Mouse (Mus musculus): ENCODE results near the gene Prok1. TPM values are rescaled to one million over a fixed set of nuclear protein-coding genes. Genes with fewer than 3 reads are reported as not detected.

The Prok1 gene
- 1 to 10 TPM; 6.2 to 6.7 TPM for total RNA-seq (2021)
- long read RNA-seq, experiment 1, result 0 reads
- long read RNA-seq, experiment 2, result 0 reads

DNA sequence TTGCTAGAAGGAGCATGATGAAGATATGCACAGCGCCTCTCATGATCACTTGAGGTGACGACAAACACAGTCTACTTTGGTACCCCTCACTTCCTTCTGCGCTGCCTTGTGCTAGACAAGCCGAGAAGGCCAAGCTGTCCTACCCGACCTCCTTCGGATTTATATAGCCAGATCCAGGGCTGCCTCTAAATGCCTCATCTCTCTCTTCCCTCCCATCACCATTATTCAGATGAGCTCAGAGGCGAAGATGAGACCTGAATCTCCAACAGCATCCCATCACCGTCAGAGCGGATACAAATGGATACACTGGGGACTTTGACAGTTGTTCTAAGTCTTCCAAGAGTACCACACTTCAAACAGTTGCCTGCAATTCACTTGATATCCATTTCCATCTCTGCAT, at the start of gene Prok1:
TSS of gene Prok1 (minus strand) at position 101 of the 400 bp plus-strand sequence.
- no peak for DNase-seq

GRCm38 (mm10) chr3:107287346-107287745, 47.8 kb upstream of the Prok1 start:
- DNase-seq, result no peak

- DNase-seq, result no peak
These were observed 46.6 kb upstream of the Prok1 start for GRCm38 (mm10) chr3:107286123-107286522.

GRCm38 (mm10) chr3:107278479-107279269, 39.2 kb upstream of the Prok1 start, which contains the start of gene Lamtor5:
Gene Lamtor5 (plus strand): TSS chr3:107278858.
- DNase-seq, result peak; percentile 94

DNA sequence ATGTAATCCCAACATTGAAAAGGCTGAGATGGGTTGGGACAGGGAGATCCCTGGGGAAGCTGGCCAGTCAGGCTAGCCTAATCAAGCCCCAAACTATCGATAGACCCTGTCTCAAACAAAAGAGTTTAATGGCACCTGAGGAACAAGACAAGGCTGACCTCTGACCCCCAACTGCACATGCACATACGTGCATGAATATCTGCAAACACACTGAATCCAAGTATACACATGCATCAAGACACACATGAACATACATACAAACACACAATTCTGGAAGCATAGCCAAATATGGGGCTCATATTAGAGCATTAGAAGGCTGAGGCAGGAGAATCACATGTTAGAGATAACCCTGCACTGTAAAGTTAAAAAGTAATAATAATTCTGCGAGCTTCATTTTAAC, 37.1 kb upstream of the Prok1 start:
- DNase-seq, result no peak

DNA sequence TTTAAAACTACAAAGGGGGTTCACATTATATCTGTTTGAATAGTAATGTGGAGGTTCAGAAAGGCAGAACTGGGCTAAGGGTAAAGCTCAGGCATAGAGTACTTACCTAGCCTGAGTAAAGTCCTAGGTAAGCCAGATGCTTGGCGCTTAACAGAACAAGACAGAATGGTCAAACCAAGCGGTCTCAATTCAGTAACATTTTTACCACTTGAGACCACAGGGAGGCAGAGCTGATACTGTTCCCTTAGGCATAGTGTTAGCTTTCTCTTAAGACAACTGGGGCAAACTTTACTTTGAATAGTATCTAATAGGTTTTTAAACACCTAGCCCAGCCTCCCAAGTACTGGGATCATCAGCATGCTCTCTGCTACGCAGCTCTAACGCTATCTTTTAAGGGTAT, 36.5 kb upstream of the Prok1 start:
- no peak for DNase-seq

GRCm38 (mm10) chr3:107275351-107275750, 35.8 kb upstream of the Prok1 start:
- no peak for DNase-seq

GRCm38 (mm10) chr3:107273820-107274219, 34.3 kb upstream of the Prok1 start:
- DNase-seq, result peak; percentile 75

GRCm38 (mm10) chr3:107272433-107272832, 32.9 kb upstream of the Prok1 start:
- DNase-seq, result no peak

- DNase-seq, result no peak
These were observed 27.4 kb upstream of the Prok1 start for GRCm38 (mm10) chr3:107266814-107267345.

DNA sequence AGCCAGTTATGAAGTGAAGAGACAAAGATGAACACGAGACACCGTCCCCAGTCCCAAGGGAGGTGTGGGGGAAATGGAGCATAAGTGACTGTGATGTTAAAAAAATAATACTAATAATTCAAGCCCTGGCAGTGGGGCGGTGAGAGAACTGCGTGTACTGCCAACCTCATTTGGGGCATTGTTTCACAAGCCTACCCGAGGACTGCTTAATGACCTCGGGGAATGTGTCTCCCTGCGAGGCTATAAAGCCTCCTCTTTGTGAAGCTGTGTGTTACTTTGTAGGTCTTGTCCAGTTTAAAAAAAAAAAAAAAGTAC, 22.3 kb upstream of the Prok1 start:
- DNase-seq, result peak; percentile 69

DNA sequence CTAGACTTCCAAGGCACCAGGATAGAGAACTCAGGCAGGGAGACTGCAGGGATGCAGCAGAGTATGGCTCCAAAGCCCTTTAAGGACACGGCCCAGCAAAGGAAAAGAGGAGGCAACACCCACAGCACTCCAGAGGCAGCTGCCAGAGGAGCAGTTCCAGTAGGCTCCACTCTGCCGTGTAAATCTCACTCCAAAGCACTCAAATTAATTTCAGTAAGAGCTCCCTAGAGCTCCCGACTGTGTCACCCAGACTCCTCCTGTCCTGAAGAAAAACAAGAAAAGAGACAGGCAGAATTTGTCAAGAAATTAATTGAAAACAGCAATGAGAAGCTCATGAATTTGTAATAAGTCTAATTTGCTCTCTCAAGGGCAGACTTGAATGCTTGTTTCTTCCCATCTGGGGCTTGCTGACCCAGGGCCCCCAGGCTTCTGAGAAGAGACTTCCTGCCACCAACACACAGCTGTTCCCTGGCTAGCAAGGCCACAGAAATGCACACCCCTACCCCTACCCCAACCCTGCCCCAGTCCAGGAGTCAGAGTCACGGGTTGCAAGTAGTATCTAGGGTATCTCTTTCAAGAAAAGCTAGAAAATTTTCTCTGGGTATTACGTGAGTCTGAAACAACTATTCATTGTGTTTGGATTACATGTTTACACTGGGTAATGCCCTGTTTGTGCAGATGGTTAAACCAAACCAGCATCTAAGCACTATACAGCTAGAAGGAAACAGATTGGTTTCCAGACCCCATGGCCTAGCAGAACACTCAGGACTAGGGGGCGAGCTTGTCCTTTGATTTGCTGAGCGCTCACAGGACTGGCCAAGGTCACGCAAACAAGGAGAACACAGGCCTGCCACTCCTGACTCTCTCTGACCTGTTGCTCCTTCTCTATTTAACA, 21.7 kb upstream of the Prok1 start:
- no peak for DNase-seq

- DNase-seq, result no peak
These were observed 18.4 kb upstream of the Prok1 start for GRCm38 (mm10) chr3:107257924-107258323.

GRCm38 (mm10) chr3:107256724-107257123, 17.2 kb upstream of the Prok1 start:
- DNase-seq, result no peak

- no peak for DNase-seq
These were observed 16.5 kb upstream of the Prok1 start for GRCm38 (mm10) chr3:107255992-107256391.

DNA sequence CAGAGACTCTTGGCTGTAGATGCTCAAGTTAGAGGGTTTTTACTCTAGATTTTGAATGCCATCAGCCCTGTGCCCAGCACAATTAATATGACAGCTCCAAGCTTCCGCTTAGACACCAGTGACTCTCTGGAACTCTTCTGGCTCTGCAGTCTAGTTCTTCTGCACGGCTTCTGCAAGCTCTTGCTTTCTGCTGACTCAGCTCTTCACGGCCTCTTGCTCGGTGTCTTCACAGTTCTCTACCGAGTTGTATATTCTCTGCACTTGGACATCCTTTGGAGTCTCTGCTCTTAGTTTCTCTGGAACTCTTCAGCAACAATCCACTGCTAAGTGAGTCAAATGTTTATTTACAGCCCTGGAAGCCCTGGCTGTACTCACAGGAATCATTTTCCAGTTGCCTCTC, 14.4 kb upstream of the Prok1 start:
- DNase-seq, result no peak

- DNase-seq, result no peak
These were observed 12.5 kb upstream of the Prok1 start for GRCm38 (mm10) chr3:107252035-107252434.

DNA sequence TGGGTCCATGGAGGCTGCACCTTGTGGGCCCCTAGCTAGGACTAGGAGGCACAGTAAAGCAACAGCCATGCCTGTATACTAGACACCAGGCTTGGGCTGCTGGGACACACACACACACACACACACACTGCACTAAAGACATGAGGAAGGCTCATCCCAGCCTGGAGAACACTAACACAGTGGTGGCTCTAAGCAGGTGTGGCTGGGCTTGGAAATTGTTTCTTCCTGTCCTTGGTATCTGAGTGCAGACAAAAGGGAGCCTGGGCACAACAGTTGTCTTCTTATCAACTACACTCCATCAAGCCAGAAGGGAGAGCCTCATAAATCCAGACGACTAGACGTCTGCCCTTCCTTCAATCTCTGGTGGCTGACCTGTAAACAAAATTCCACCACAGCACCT, 10.8 kb upstream of the Prok1 start:
- DNase-seq, result no peak

GRCm38 (mm10) chr3:107249042-107249441, 9.5 kb upstream of the Prok1 start:
- no peak for DNase-seq

GRCm38 (mm10) chr3:107246876-107247275, 7.4 kb upstream of the Prok1 start:
- DNase-seq, result no peak

DNA sequence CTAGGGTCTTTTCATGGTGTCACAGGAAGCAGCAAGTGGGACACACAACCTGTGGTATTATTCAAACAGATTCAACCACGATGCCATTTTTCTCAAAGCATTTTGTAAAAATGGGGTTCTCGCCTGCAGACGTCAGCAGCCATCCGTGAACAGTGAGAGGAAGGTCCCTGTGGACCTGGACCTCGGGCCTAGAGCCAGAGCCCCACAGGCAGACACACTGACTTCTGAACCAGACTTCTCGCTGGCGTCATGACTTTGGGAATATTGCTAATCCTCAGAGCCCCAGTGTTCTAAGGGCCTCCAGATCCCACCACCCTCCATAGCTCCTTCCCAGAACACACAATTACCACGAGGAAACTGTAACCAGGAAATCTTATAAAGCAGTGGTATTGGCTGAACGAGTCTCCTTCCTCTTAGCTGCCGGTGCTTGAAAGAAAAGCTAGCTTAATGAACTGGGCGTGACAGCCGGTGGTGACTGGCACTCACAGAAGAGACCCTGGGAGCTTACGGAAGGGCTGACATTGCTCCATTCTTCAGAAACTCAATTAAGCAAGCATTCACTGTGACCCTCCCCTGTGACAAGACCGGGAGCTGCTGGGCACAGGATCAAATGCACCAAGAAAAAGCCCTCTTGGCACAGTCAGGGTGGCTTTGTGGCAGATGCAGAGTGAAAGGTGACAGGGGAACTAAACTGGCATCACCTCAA, 2.0 kb upstream of the Prok1 start:
- peak; percentile 40 for DNase-seq

DNA sequence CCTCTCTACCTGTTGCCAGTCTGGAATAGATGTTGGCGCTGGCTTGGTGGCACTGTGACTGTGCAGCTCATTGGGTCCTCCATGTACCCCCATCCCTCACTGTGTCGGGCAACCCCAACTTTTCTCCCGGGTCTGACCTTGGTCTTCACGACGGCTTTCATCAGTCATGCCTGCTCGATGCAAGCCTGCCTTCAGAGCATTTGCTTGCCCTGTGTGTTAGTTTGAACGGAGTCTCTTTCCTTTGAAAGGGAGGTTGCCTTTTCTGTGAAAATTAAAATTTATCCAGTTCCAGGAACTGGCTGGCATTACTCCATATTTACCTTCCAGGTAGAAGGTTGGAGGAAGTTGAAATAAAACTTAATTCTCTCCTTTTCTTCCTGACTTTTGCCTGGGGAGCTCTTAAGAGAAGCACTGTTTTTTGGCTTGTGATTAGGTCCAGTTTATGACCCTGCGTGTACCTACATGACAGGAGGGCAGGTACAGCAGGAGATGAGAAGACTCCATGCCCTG, 981 bp downstream of the Prok1 start:
- DNase-seq, result no peak

Data from adrenal gland, postnatal 10 days (tissue).